In the genomic region with DNA sequence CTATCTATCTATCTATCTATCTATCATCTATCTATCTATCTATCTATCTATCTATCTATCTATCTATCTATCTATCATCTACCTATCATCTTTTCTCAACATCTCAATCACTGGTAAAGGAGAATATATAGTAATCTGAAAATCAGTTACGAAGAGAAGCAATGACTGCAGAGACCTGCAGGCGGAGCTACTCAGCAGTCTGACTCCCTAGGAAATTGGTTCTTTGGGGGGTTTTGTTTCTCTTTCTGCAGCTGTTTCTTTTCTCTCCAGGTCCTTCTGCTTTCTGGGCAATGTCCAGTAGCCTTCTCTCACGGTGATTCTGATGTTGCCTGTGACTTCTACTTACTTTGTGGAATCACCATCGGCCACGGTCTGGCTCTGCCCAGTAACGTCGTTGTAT, we compare ENCODE assay signal across 16 mouse cellular contexts.
DNase-seq lines count a peak whose midpoint lies in the region; ATAC-seq and TF ChIP-seq lines count a peak whose summit lies in the region.
"Had no signal": no experiment of that assay in that cellular context is flagged by ENCODE, and none has a peak within 500 bp of the region (broad histone marks: within the 10 kb centered on the region; RNA-seq: fewer than 3 reads in every experiment).

No protein-coding gene starts in this region.

- WGBS in intestine, postnatal 0 days = 73% methylated on average over 7 of the region's 7 CpGs
- 63% methylated on average over 7 of the region's 7 CpGs for WGBS in intestine, embryonic 15.5 days
- 76% methylated on average over 7 of the region's 7 CpGs for WGBS in liver, postnatal 0 days (ENCODE audit: insufficient replicate concordance)
- WGBS in liver, embryonic 11.5 days = 79% methylated on average over 7 of the region's 7 CpGs
- WGBS in embryonic facial prominence, embryonic 14.5 days = 71% methylated on average over 7 of the region's 7 CpGs

- TF ChIP-seq POLR2A in MEL (IDR thresholded peaks at IDR 0.05; ENCODE audit: control insufficient read depth in 1 of 2, insufficient read depth in 1 of 2, low read depth in 1 of 2, low read length in 2 of 2, poor library complexity in 1 of 2) = no peak

- H3K4me1 ChIP-seq in intestine, postnatal 0 days (replicated peaks; ENCODE audit: control insufficient read depth, insufficient read depth, low read length) = no peaks in the 10 kb centered on the region
- peaks cover 4% of the 10 kb centered on the region for H3K4me1 ChIP-seq in intestine, embryonic 15.5 days (replicated peaks)
- no peaks in the 10 kb centered on the region for H3K4me1 ChIP-seq in liver, postnatal 0 days (ENCODE audit: insufficient read depth)
- no peaks in the 10 kb centered on the region for H3K4me1 ChIP-seq in liver, embryonic 11.5 days (replicated peaks; ENCODE audit: control insufficient read depth, insufficient read depth, low read length)
- 0 out of 4 replicates have a peak, but pooled peaks cover 0 to 5% of the 10 kb centered on the region in 2 experiments for H3K4me1 ChIP-seq in MEL (ENCODE audit: control insufficient read depth in 1 of 2, insufficient read depth in 2 of 2, low read length in 2 of 2)
- H3K4me1 ChIP-seq in embryonic facial prominence, embryonic 14.5 days (ENCODE audit: control insufficient read depth, insufficient read depth, low read length) = no peaks in the 10 kb centered on the region

- no peak overlapping the region for H3K27ac ChIP-seq in intestine, postnatal 0 days (ENCODE audit: low read depth, low read length)
- no peak overlapping the region for H3K27ac ChIP-seq in intestine, embryonic 15.5 days
- no peak overlapping the region for H3K27ac ChIP-seq in liver, postnatal 0 days (ENCODE audit: low read depth)
- H3K27ac ChIP-seq in liver, embryonic 11.5 days (ENCODE audit: low read depth, low read length) = no peak overlapping the region
- no peak overlapping the region for H3K27ac ChIP-seq in MEL (ENCODE audit: control insufficient read depth, low read depth, low read length)
- H3K27ac ChIP-seq in embryonic facial prominence, embryonic 14.5 days (replicated peaks; ENCODE audit: low read depth, low read length) = no peak overlapping the region
- H3K27ac ChIP-seq: limb, embryonic 13.5 days; midbrain, embryonic 12.5 days had no signal

- no peaks in the 10 kb centered on the region for H3K9me3 ChIP-seq in intestine, postnatal 0 days (ENCODE audit: control insufficient read depth)
- no peaks in the 10 kb centered on the region for H3K9me3 ChIP-seq in intestine, embryonic 15.5 days
- H3K9me3 ChIP-seq in liver, postnatal 0 days (ENCODE audit: low read length) = no peaks in the 10 kb centered on the region
- H3K9me3 ChIP-seq in liver, embryonic 11.5 days (ENCODE audit: control insufficient read depth, low read length) = no peaks in the 10 kb centered on the region
- no peaks in the 10 kb centered on the region for H3K9me3 ChIP-seq in MEL (replicated peaks; ENCODE audit: insufficient read depth, low read length)
- H3K9me3 ChIP-seq in embryonic facial prominence, embryonic 14.5 days (ENCODE audit: control insufficient read depth, low read length) = no peaks in the 10 kb centered on the region
- H3K9me3 ChIP-seq: limb, embryonic 13.5 days; midbrain, embryonic 12.5 days had no signal

- no peaks in the 10 kb centered on the region for H3K79me2 ChIP-seq in MEL (ENCODE audit: control insufficient read depth, insufficient read depth, low read length, poor library complexity)

- no peaks in the 10 kb centered on the region for H3K27me3 ChIP-seq in intestine, postnatal 0 days (replicated peaks; ENCODE audit: control insufficient read depth, insufficient read depth, low read length)
- H3K27me3 ChIP-seq in intestine, embryonic 15.5 days (replicated peaks) = no peaks in the 10 kb centered on the region; the same call in 1 of the 2 replicates
- H3K27me3 ChIP-seq in liver, postnatal 0 days (ENCODE audit: insufficient read depth, low read length) = no peaks in the 10 kb centered on the region
- no peaks in the 10 kb centered on the region for H3K27me3 ChIP-seq in liver, embryonic 11.5 days (replicated peaks; ENCODE audit: control insufficient read depth, insufficient read depth, low read length)
- H3K27me3 ChIP-seq in MEL (ENCODE audit: control insufficient read depth in 1 of 2, insufficient read depth in 2 of 2, low read length in 2 of 2) = no peaks in the 10 kb centered on the region
- 0 out of 2 replicates have a peak, but pooled peaks cover 3% of the 10 kb centered on the region for H3K27me3 ChIP-seq in embryonic facial prominence, embryonic 14.5 days (replicated peaks; ENCODE audit: control insufficient read depth, insufficient read depth, low read length)

- DNase-seq in liver, postnatal 0 days = no peak
- DNase-seq in liver, embryonic 11.5 days (ENCODE audit: low spot score) = no peak
- no peak for DNase-seq in MEL (ENCODE audit: low read depth, low spot score)
- peak; percentile 10 for DNase-seq in embryonic facial prominence, embryonic 14.5 days (ENCODE audit: low spot score)
- DNase-seq in urinary bladder, adult 18-20 months (ENCODE audit: low spot score in 2 of 2) = no peak
- DNase-seq: adrenal gland, postnatal 25 days; cerebellum, postnatal 10 days; gastrocnemius, postnatal 25 days; heart, postnatal 4 days; thymus, postnatal 25 days had no signal

- TF ChIP-seq CTCF in intestine, postnatal 0 days (IDR thresholded peaks at IDR 0.05; ENCODE audit: low read depth) = peak; percentile 61
- TF ChIP-seq CTCF in liver, postnatal 0 days (IDR thresholded peaks at IDR 0.05; ENCODE audit: low read depth) = peak; percentile 25; the same call in 1 of the 2 replicates
- TF ChIP-seq CTCF in MEL (IDR thresholded peaks at IDR 0.05 in 2 of 3, conservative IDR thresholded peaks at IDR 0.05 in 1 of 3; ENCODE audit: control insufficient read depth in 1 of 3, insufficient read depth in 1 of 3, low read depth in 2 of 3, low read length in 3 of 3, poor library complexity in 1 of 3, severe bottlenecking in 1 of 3) = peak in 1 of 3 experiments; percentile 15; a peak in 1 of 6 replicates

- no peak overlapping the region for H3K9ac ChIP-seq in intestine, postnatal 0 days (ENCODE audit: low read depth, low read length)
- no peak overlapping the region for H3K9ac ChIP-seq in intestine, embryonic 15.5 days
- H3K9ac ChIP-seq in liver, postnatal 0 days (replicated peaks) = no peak overlapping the region
- no peak overlapping the region for H3K9ac ChIP-seq in liver, embryonic 11.5 days (ENCODE audit: low read depth, low read length)
- H3K9ac ChIP-seq in MEL (ENCODE audit: control insufficient read depth, low read depth, low read length, poor library complexity, severe bottlenecking) = no peak overlapping the region
- no peak overlapping the region for H3K9ac ChIP-seq in embryonic facial prominence, embryonic 14.5 days (ENCODE audit: low read depth, low read length)
- H3K9ac ChIP-seq: limb, embryonic 13.5 days; midbrain, embryonic 12.5 days had no signal

- no peak for TF ChIP-seq RAD21 in MEL (IDR thresholded peaks at IDR 0.05; ENCODE audit: low read depth, low read length)

- no peak overlapping the region for H3K4me2 ChIP-seq in intestine, postnatal 0 days (replicated peaks; ENCODE audit: low read depth)
- H3K4me2 ChIP-seq in intestine, embryonic 15.5 days (replicated peaks) = no peak overlapping the region
- no peak overlapping the region for H3K4me2 ChIP-seq in liver, postnatal 0 days (ENCODE audit: low read depth, low read length)
- H3K4me2 ChIP-seq in liver, embryonic 11.5 days = no peak overlapping the region
- no peak overlapping the region for H3K4me2 ChIP-seq in embryonic facial prominence, embryonic 14.5 days (ENCODE audit: low read depth, low read length)
- H3K4me2 ChIP-seq: heart, embryonic 11.5 days; limb, embryonic 13.5 days; midbrain, embryonic 12.5 days had no signal

- TF ChIP-seq EP300 in liver, postnatal 0 days (IDR thresholded peaks at IDR 0.05; ENCODE audit: low read depth) = no peak
- no peak for TF ChIP-seq EP300 in MEL (IDR thresholded peaks at IDR 0.05; ENCODE audit: low read depth in 1 of 2, low read length in 2 of 2)

- no peaks in the 10 kb centered on the region for H3K36me3 ChIP-seq in intestine, postnatal 0 days (ENCODE audit: control insufficient read depth, insufficient read depth)
- no peaks in the 10 kb centered on the region for H3K36me3 ChIP-seq in intestine, embryonic 15.5 days
- no peaks in the 10 kb centered on the region for H3K36me3 ChIP-seq in liver, postnatal 0 days (replicated peaks; ENCODE audit: insufficient read depth, low read length)
- H3K36me3 ChIP-seq in liver, embryonic 11.5 days (ENCODE audit: control insufficient read depth, insufficient read depth, low read length) = no peaks in the 10 kb centered on the region
- H3K36me3 ChIP-seq in MEL (ENCODE audit: control insufficient read depth in 1 of 2, insufficient read depth in 2 of 2, low read length in 2 of 2) = no peaks in the 10 kb centered on the region
- H3K36me3 ChIP-seq in embryonic facial prominence, embryonic 14.5 days (ENCODE audit: control insufficient read depth, insufficient read depth, low read length) = no peaks in the 10 kb centered on the region
- H3K36me3 ChIP-seq: limb, embryonic 13.5 days; midbrain, embryonic 12.5 days had no signal

- no peak for ATAC-seq in intestine, postnatal 0 days
- no peak for ATAC-seq in intestine, embryonic 15.5 days
- ATAC-seq in liver, postnatal 0 days = no peak
- no peak for ATAC-seq in liver, embryonic 11.5 days (replicated peaks; ENCODE audit: low FRiP score)
- no peak for ATAC-seq in embryonic facial prominence, embryonic 14.5 days (ENCODE audit: low read depth)
- ATAC-seq: intestine, embryonic 16.5 days had no signal

- H3K4me3 ChIP-seq in intestine, postnatal 0 days (ENCODE audit: low read depth, low read length) = no peak overlapping the region
- no peak overlapping the region for H3K4me3 ChIP-seq in intestine, embryonic 15.5 days (replicated peaks)
- H3K4me3 ChIP-seq in liver, postnatal 0 days (ENCODE audit: low read depth, low read length) = no peak overlapping the region
- no peak overlapping the region for H3K4me3 ChIP-seq in liver, embryonic 11.5 days (ENCODE audit: low read depth, low read length)
- no peak overlapping the region for H3K4me3 ChIP-seq in MEL (ENCODE audit: control insufficient read depth in 1 of 2, insufficient read depth in 1 of 2, low read depth in 2 of 2, low read length in 2 of 2)
- H3K4me3 ChIP-seq in embryonic facial prominence, embryonic 14.5 days (ENCODE audit: low read depth, low read length) = no peak overlapping the region
- H3K4me3 ChIP-seq: limb, embryonic 13.5 days; midbrain, embryonic 12.5 days had no signal

TF ChIP-seq in MEL, 35 proteins besides CTCF, POLR2A, EP300 and RAD21:
- TF ChIP-seq MXI1 (IDR thresholded peaks at IDR 0.05; ENCODE audit: low read depth, low read length) (no peak), ZMIZ1 (IDR thresholded peaks at IDR 0.05; ENCODE audit: low read depth, low read length) (no peak), SMC3 (IDR thresholded peaks at IDR 0.05; ENCODE audit: low read depth, low read length) (0 out of 2 replicates have a peak, but pooled peaks have one; percentile 7)
